Mouse (Mus musculus): ENCODE measurements around the gene Bmf. TPM values are rescaled to one million over a fixed set of nuclear protein-coding genes. Genes with fewer than 3 reads are reported as not detected.
A peak's percentile ranks its signal among the peaks of the same experiment; 100 is the strongest.

The Bmf gene
- polyA plus RNA-seq, 1 experiment from 2014 or later, result 0.62 TPM

DNA sequence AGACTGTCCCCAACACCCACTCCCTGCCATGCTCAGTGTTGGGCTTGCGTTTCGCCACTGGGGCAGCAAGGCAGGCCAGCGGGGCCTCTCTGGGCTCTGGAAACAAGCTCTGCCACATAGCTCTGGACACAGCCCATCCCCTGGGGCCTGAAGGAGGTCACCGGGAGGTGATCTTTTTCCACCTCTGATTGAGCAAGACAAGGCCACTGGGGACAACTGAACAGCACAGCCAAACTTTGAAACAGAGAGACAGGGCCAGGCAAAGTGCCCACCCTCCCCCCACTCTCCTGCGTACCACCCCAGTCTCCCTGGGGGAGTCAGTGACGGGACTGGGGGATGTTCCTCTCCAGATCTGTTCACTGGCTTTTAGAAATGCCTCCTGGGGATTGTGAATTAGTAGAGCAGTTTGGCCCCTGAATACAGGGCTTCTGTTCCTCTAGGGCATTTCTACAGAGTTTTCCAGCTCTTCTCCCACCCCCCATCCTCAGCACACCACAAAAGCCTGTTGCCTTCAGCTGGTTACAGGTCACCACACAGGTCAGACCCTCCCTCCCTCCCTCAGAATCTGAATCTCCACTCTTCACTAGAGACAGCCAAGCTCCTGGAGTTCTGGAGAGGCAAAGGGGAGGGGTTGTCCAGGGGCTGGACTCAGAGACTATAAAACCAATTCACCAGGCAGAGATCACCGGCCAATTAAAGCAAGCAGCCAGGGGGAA, 19.9 kb downstream of the Bmf start:
- Histone ChIP-seq H3K4me2 (no peak overlapping the region), H3K4me3 (no peak overlapping the region), H3K27ac (peak overlapping the region; percentile 71), H3K9me3 (replicated peaks) (no peaks in the 10 kb centered on the region), H3K36me3 (no peaks in the 10 kb centered on the region), H3K4me1 (peaks cover 39% of the 10 kb centered on the region), H3K9ac (no peak overlapping the region), H3K27me3 (replicated peaks) (no peaks in the 10 kb centered on the region)
- peak; percentile 64 for ATAC-seq
- WGBS (ENCODE audit: insufficient replicate concordance), result 55% methylated on average over 7 of the region's 7 CpGs

DNA sequence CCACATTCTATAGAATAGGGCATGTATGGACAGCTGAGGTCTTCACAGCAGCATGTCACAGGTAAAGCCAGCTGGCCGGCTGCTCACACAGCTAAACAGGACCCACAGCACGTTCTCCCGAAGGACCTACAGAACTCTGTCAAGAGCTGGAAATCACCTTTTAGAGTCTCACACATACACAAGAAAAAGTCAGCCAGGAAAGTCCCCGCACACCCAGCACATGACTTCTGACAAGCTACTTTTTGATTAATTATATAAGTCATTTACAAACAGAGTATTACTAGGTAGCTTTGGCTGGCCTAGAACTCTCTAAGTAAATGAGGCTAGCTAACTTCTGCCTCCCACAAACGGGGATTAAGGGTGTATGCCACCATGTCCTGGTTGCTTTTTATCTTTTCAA, 22.9 kb downstream of the Bmf start:
- no peaks in the 10 kb centered on the region for H3K36me3 ChIP-seq
- no peak overlapping the region for H3K9ac ChIP-seq
- no peak for ATAC-seq
- H3K27me3 ChIP-seq (replicated peaks), result no peaks in the 10 kb centered on the region
- no peaks in the 10 kb centered on the region for H3K9me3 ChIP-seq (replicated peaks)
- no peak overlapping the region for H3K4me3 ChIP-seq
- no peak overlapping the region for H3K4me2 ChIP-seq
- no peak overlapping the region for H3K27ac ChIP-seq
- H3K4me1 ChIP-seq, result peaks cover 32% of the 10 kb centered on the region
- 75% methylated on average over 5 of the region's 5 CpGs for WGBS (ENCODE audit: insufficient replicate concordance)

DNA sequence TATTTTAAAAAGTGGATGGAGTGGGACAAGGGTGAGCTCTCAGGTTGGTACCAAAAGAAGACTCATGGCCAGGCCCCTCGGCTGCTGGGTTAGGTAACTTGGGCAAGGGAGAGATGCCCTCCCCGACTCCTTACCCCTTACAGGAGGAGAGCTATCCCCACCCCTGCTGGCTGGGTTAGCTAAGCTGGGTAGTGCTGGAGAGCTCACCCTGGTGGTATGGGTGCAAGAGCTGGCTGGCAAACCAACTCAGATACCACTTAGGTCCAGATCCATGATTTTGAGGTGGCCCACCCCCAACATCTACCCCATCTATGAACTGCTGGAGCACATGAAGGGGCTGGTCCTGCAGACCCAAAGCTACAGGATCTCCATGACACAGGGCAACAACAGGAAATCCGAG, 24.7 kb downstream of the Bmf start:
- 59% methylated on average over 3 of the region's 3 CpGs for WGBS (ENCODE audit: insufficient replicate concordance)
- Histone ChIP-seq H3K4me1 (peaks cover 35% of the 10 kb centered on the region), H3K36me3 (no peaks in the 10 kb centered on the region), H3K4me3 (no peak overlapping the region), H3K27ac (no peak overlapping the region), H3K9me3 (replicated peaks) (no peaks in the 10 kb centered on the region), H3K27me3 (replicated peaks) (no peaks in the 10 kb centered on the region), H3K4me2 (no peak overlapping the region), H3K9ac (no peak overlapping the region)
- ATAC-seq, result no peak

DNA sequence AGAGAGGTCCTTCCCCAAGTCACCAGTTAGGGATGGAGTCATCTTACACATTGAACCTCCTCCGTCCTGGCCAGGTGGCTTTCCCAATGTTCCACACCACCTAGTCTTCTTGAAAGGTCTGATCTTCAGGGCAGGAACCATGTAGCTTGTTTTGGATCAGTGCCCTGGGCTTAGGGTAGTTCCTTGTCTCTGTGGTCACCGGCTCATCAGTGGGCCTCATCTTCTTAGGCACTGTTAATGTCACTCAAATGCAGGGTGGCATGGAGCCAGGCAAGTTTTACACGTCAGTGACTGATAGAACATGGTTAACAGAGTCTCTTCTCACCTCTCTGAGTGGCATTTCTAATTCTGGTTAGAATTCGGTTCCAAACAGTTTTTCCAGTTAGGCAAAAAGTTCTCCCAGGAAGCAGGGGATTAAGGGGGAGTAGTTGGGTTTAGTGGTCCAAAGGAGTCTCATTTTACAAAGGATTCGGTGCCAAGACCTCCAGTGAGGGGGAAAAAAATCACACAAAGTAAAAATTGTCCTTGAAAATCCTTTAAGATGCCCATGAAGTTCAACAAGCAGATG, 26.2 kb downstream of the Bmf start:
- H3K4me1 ChIP-seq, result peaks cover 30% of the 10 kb centered on the region
- H3K27me3 ChIP-seq (replicated peaks), result no peaks in the 10 kb centered on the region
- H3K36me3 ChIP-seq, result no peaks in the 10 kb centered on the region
- no peak overlapping the region for H3K4me2 ChIP-seq
- WGBS (ENCODE audit: insufficient replicate concordance), result 47% methylated on average over 5 of the region's 5 CpGs
- H3K4me3 ChIP-seq, result no peak overlapping the region
- no peaks in the 10 kb centered on the region for H3K9me3 ChIP-seq (replicated peaks)
- no peak overlapping the region for H3K27ac ChIP-seq
- H3K9ac ChIP-seq, result no peak overlapping the region
- ATAC-seq, result no peak

DNA sequence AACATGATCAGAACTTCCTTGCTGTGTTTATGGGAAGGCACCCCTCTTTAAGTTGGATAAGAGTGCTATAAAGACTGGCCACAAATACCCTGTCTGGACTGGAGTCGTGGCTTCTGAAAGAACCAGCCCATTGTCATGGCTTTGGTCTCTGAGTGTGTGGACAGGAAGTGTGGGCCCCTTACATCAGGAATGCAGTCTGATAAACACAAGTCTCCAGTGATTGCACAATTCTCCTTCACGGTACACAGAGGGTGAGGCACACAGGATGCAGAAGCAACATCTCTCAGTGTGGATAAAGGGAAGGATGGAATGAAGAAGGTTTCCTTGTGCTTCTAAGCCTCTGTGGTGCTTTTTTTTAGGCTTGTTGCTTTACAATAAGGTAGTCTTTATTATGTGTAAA, 27.2 kb downstream of the Bmf start:
- Histone ChIP-seq H3K4me3 (no peak overlapping the region), H3K4me1 (peaks cover 30% of the 10 kb centered on the region), H3K9ac (no peak overlapping the region), H3K36me3 (no peaks in the 10 kb centered on the region), H3K4me2 (no peak overlapping the region), H3K27ac (0 out of 2 replicates have a peak overlapping the region, but pooled peaks have one; percentile 51), H3K27me3 (replicated peaks) (no peaks in the 10 kb centered on the region), H3K9me3 (replicated peaks) (no peaks in the 10 kb centered on the region)
- peak; percentile 47; the same call in 1 of the 2 replicates for ATAC-seq
- 0% methylated on average over 2 of the region's 2 CpGs for WGBS (ENCODE audit: insufficient replicate concordance)

DNA sequence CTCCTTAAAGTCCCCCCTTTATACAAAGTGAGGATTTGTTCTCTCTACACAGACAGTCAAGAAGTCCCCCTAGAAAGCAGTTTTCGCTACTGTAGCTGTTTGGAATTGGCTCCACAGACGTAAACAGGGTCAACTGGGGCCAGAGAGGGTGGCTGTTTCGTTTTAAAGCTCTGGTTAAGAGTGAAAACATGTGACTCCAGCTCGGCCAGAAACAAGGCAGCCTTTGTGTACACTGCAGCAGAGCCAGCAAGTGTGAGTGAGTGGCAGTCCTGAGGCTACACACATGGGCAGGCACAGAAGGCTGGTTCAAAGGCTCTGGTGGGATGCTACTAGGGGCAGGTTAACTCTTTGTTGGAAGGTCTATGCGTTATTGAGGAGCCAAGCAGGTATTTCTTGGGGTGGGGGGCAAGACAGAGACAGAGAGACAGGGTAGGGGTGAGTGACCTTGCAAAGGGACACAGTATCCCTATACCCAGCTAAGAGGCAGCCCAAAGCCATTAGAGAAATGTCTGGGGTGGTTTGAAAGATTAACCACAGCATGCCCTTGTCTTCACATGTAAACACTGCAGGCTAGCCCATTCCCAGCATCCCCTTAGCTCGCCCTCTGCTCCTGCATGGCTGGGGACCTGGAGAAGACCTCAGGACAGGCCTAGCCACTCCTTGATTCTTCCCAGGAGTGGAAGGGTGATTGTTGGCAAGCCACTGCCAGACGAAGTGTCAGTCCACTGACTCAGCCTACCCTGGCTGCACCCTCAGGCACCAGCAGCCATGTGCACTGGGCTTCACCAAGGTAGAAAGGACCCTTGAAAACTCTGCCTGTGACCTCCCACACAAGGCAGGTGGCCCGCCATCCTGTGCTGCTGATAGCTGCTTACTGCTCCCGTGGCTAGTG, 29.2 kb downstream of the Bmf start:
- Histone ChIP-seq H3K9me3 (replicated peaks) (no peaks in the 10 kb centered on the region), H3K36me3 (no peaks in the 10 kb centered on the region), H3K27me3 (replicated peaks) (no peaks in the 10 kb centered on the region), H3K4me3 (no peak overlapping the region), H3K27ac (peak overlapping the region; percentile 45; the same call in 1 of the 2 replicates), H3K4me2 (no peak overlapping the region; the same call in 1 of the 2 replicates), H3K9ac (no peak overlapping the region), H3K4me1 (peaks cover 30% of the 10 kb centered on the region)
- WGBS (ENCODE audit: insufficient replicate concordance), result 25% methylated on average over 9 of the region's 9 CpGs
- ATAC-seq, result peak; percentile 51

DNA sequence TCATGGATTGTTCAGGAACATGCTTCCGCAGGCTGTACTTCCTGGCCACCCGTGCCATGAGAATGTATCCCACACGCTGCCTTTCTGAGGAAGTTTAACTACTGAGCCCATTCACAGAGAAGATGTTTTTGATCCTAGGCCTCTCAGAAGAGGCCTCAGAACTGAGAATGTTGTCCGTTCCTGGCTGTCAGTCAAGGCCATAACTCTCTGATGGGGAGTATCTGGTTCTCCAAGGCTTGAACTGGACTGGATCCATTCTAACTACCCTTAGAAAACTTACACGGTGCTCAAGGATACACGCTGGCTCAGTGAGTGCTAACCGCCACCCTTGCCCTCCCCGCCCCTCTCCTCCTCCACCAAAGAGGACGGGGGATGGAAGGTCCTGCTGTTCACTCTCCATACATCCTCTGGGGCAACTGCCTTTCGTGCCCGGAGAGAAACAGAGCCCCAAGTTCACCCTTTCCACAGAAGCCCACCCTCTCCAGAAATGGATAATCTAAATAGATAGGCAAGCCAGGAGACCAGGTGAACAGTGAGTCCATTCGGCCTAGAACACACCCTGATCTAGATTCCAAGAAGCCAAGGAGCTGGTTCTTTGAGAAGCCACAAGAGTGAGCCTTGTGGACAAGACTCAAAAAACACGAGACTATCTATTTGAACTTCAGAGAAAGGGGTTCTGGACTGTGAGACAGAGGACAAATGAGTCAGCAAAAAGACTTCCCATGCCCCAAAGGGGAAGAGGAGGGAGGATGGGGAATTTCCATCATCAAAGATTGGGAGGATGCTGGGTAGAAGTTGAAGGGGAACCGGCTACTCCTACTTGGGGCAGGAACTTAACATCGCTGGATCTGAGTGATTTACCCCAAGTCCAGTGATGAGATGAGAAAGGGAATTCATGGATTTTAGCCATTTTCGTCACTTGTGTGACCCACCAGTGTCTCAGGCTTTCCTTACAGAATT, 36.8 kb downstream of the Bmf start:
- H3K27me3 ChIP-seq (replicated peaks), result no peaks in the 10 kb centered on the region
- no peak overlapping the region for H3K9ac ChIP-seq
- ATAC-seq, result no peak
- H3K36me3 ChIP-seq, result no peaks in the 10 kb centered on the region
- no peak overlapping the region for H3K4me2 ChIP-seq
- no peaks in the 10 kb centered on the region for H3K9me3 ChIP-seq (replicated peaks)
- no peak overlapping the region for H3K4me3 ChIP-seq
- peaks cover 4% of the 10 kb centered on the region; the same call in 1 of the 2 replicates for H3K4me1 ChIP-seq
- no peak overlapping the region for H3K27ac ChIP-seq
- 54% methylated on average over 16 of the region's 16 CpGs for WGBS (ENCODE audit: insufficient replicate concordance)

DNA sequence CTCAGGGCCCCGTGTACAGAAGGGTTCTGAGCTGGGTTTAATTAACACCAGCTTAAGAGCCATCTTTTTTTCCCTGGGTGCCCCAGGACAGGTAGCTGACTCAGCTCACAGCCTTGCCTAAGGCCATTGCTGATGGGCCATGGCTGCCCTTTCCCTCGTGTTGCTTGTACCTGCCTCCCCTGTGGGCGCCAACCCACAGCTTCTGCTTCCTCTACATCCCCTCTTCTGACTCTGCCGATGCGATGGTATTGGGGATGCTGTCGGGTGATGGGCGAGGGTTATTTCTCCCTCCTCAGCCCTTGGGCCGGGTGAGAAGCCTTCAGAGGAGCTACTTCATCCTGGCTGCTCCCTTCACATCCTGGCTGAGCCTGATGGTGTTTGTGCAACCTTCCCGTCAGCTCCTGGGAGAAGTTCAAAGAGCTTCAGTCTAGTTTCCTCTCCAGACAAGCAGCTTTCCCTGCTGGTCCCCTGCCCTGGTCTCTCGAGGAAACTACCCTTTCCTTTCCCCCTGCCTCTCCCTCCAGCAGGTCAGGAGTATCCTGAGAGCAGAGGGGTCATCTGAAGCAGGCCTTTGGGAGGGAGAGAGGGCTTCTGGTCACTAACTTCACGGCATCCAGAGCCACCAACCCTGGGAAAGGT, 37.6 kb downstream of the Bmf start:
- Histone ChIP-seq H3K4me3 (no peak overlapping the region), H3K4me1 (peaks cover 4% of the 10 kb centered on the region; the same call in 1 of the 2 replicates), H3K27ac (no peak overlapping the region), H3K4me2 (no peak overlapping the region), H3K36me3 (no peaks in the 10 kb centered on the region), H3K27me3 (replicated peaks) (no peaks in the 10 kb centered on the region), H3K9me3 (replicated peaks) (no peaks in the 10 kb centered on the region), H3K9ac (no peak overlapping the region)
- WGBS (ENCODE audit: insufficient replicate concordance), result 40% methylated on average over 11 of the region's 11 CpGs
- ATAC-seq, result no peak

DNA sequence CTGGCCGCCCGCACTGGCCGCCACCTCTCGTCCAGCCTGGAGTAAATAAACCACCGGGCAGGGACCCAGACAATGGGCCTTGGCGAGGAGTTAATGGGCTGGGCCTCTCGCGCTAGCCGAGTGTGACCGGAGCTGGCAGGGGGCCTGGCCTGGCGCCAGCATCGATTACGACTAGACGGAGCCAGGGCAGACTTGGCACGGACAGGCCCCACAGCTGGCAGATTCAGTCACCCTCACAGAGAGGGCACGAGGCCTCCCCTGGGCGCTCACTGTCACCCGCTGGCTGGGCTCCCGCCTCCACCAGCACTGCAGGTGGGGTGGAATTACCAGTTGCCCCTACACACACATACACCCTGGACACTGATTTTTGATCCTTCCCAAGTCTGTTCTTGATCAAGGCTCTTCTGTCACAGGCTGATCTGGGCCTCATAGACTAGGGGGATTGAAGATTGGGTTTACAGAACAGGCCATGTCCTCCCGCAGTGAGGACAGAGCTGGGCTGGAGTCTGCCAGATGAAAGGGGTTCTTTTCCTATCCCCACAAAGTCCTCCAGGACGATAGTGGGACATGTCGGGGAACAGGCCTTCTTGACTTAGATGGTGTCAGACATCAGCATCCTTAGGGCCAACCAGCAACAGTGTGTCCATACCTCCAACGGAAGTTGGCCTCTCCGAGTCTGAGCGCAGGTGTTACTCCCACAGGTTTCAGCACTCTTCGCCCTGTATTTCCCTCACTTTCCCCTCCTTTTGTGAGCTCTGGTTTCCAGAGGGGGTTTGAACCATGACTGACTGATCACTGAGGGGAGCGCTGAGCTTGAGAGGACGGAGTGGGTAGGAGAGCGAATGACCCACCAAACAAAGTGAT, 38.8 kb downstream of the Bmf start:
- 68% methylated on average over 29 of the region's 29 CpGs for WGBS (ENCODE audit: insufficient replicate concordance)
- Histone ChIP-seq H3K27me3 (replicated peaks) (no peaks in the 10 kb centered on the region), H3K4me3 (no peak overlapping the region), H3K4me2 (no peak overlapping the region), H3K9me3 (replicated peaks) (no peaks in the 10 kb centered on the region), H3K9ac (no peak overlapping the region), H3K27ac (no peak overlapping the region), H3K4me1 (peaks cover 4% of the 10 kb centered on the region; the same call in 1 of the 2 replicates), H3K36me3 (no peaks in the 10 kb centered on the region)
- no peak for ATAC-seq

DNA sequence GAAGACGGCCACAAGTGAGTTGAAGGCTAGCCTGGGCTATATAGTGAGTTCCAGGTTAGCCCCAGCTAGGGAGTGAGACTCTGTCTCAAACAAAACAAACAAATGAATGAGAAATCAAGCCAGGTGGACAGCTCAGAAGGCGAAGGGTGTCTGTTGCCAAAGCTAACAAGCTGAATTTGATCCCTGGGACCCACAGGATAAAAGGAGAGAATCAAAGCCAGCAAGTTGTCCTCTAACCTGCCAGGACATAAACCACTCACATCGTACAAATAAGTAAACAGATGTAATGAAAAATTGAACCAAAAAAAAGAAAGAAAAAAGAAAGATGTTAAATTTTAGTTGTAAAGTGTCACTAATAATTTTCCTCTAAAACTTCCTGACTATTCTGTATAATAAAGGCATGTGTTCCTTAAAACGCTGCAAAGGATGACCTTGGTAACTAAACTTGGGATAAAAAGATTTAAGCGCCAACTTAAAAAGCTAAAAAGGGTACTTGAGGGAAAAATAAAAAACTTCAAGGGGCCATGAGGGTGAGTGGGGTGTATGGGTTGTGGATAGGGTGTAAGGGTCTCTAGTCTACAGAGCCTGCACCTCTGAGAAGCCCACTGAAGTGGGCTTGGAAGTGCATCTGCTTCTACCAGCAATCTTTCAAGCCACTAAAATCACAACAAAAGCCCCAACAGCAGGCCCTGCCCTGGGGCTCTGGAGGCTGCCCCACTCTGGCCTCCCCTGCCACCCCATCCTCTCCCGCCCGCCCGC, 39.6 kb downstream of the Bmf start:
- Histone ChIP-seq H3K4me1 (peaks cover 4% of the 10 kb centered on the region; the same call in 1 of the 2 replicates), H3K27ac (no peak overlapping the region), H3K9ac (no peak overlapping the region), H3K9me3 (replicated peaks) (no peaks in the 10 kb centered on the region), H3K4me3 (no peak overlapping the region), H3K36me3 (no peaks in the 10 kb centered on the region), H3K27me3 (replicated peaks) (no peaks in the 10 kb centered on the region), H3K4me2 (no peak overlapping the region)
- ATAC-seq, result no peak
- WGBS (ENCODE audit: insufficient replicate concordance), result 74% methylated on average over 8 of the region's 8 CpGs
